Mouse (Mus musculus) liver, adult 2 months (tissue): ENCODE data around the gene Fhit.

Experiments
- CTCF ChIP-seq: fragments of 200-500 bp; IDR thresholded peaks from 2 replicates; pipeline ENCODE4 v1.5.1; 2011; ENCODE audit warnings: low read depth, low read length, control low read depth
- POLR2A ChIP-seq: fragments of 200-500 bp; IDR thresholded peaks from 2 replicates; pipeline ENCODE4 v1.6.1; 2011; ENCODE audit warnings: low read length, control low read depth; ENCODE audit not compliant: insufficient read depth; ENCODE audit errors: extremely low read depth

GRCm38 (mm10) chr14:10439007-10439749 lies 722.7 kb downstream of the Fhit start:
- TF ChIP-seq CTCF (no peak), POLR2A (no peak)
